In the genomic region with DNA sequence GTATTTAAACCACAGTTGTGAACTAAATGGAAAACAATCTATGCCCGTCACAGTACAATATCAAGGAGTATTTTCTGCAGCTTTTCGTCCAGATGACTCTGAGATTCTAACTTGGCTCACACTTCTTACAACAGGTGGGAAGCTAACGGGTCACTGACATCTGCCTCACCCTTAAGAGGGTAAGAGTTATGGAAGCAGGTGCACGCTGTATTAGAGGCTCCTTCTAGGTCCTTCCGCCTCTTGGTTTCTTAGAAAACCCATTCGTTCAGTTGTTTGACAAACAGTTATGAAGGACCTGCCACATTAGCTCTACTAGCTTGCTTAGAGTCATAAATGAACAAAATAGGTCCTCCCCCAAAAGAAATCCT, we compare ENCODE assay signal across 8 mouse cellular contexts. TPM values are rescaled to one million over a fixed set of nuclear protein-coding genes. Genes with fewer than 3 reads are reported as not detected.
DNase-seq lines count a peak whose midpoint lies in the region; ATAC-seq and TF ChIP-seq lines count a peak whose summit lies in the region.

No protein-coding gene starts in this region.

- no peaks in the 10 kb centered on the region for H3K9me3 ChIP-seq in kidney, embryonic 16.5 days (ENCODE audit: low read length)
- no peaks in the 10 kb centered on the region for H3K9me3 ChIP-seq in forebrain, postnatal 0 days (ENCODE audit: low read length)
- no peaks in the 10 kb centered on the region for H3K9me3 ChIP-seq in midbrain, embryonic 10.5 days (replicated peaks)

- peaks cover 15% of the 10 kb centered on the region for H3K4me1 ChIP-seq in kidney, embryonic 16.5 days (ENCODE audit: insufficient read depth, low read length)
- H3K4me1 ChIP-seq in bone marrow, adult 2 months (ENCODE audit: control insufficient read depth, insufficient read depth, low read length) = no peaks in the 10 kb centered on the region; the same call in 1 of the 2 replicates
- H3K4me1 ChIP-seq in forebrain, postnatal 0 days (ENCODE audit: insufficient read depth) = peaks cover 4% of the 10 kb centered on the region; the same call in 1 of the 2 replicates
- peaks cover 27% of the 10 kb centered on the region for H3K4me1 ChIP-seq in midbrain, embryonic 10.5 days

- peak overlapping the region; percentile 91 for H3K9ac ChIP-seq in kidney, embryonic 16.5 days (replicated peaks; ENCODE audit: low read length)
- H3K9ac ChIP-seq in forebrain, postnatal 0 days = peak overlapping the region; percentile 90; the same call in 1 of the 2 replicates

- peak; percentile 1; the same call in 1 of the 2 replicates for ATAC-seq in kidney, embryonic 16.5 days (ENCODE audit: low FRiP score, low TSS enrichment)
- ATAC-seq in forebrain, postnatal 0 days = no peak

- 40% methylated on average over 6 of the region's 6 CpGs for WGBS in kidney, embryonic 16.5 days
- 9% methylated on average over 6 of the region's 6 CpGs for WGBS in bone marrow, adult 2 months
- whole genome bisulfite sequencing in forebrain, postnatal 0 days = 49% methylated on average over 6 of the region's 6 CpGs
- 72% methylated on average over 6 of the region's 6 CpGs for WGBS in midbrain, embryonic 10.5 days

- TF ChIP-seq POLR2A in bone marrow, adult 2 months (IDR thresholded peaks at IDR 0.05; ENCODE audit: borderline replicate concordance, control insufficient read depth, low read depth, low read length) = no peak

- H3K4me3 ChIP-seq in kidney, embryonic 16.5 days (ENCODE audit: low read length) = peak overlapping the region; percentile 88
- H3K4me3 ChIP-seq in bone marrow, adult 2 months (replicated peaks; ENCODE audit: control insufficient read depth, low read depth, low read length) = peak overlapping the region; percentile 78
- H3K4me3 ChIP-seq in forebrain, postnatal 0 days (ENCODE audit: low read depth, low read length) = peak overlapping the region; percentile 76
- H3K4me3 ChIP-seq in midbrain, embryonic 10.5 days = peak overlapping the region; percentile 78

- no peaks in the 10 kb centered on the region for H3K36me3 ChIP-seq in kidney, embryonic 16.5 days (ENCODE audit: insufficient read depth, low read length)
- H3K36me3 ChIP-seq in forebrain, postnatal 0 days (ENCODE audit: insufficient read depth) = no peaks in the 10 kb centered on the region
- H3K36me3 ChIP-seq in midbrain, embryonic 10.5 days = peaks cover 6% of the 10 kb centered on the region; the same call in 1 of the 2 replicates

- no peak overlapping the region; the same call in 1 of the 2 replicates for H3K27ac ChIP-seq in kidney, embryonic 16.5 days (ENCODE audit: low read length)
- H3K27ac ChIP-seq in bone marrow, adult 2 months (ENCODE audit: control insufficient read depth, insufficient read depth, low read depth, low read length, poor library complexity) = no peak overlapping the region
- no peak overlapping the region for H3K27ac ChIP-seq in forebrain, postnatal 0 days (ENCODE audit: low read depth, low read length)
- peak overlapping the region; percentile 96 for H3K27ac ChIP-seq in midbrain, embryonic 10.5 days (replicated peaks)

- peak overlapping the region; percentile 59 for H3K4me2 ChIP-seq in kidney, embryonic 16.5 days (replicated peaks; ENCODE audit: low read depth, low read length)
- peak overlapping the region; percentile 69 for H3K4me2 ChIP-seq in forebrain, postnatal 0 days (ENCODE audit: low read depth)

- no peak for DNase-seq in kidney, adult 18-20 months
- no peak for DNase-seq in forebrain, postnatal 0 days
- no peak for DNase-seq in midbrain, embryonic 10.5 days (ENCODE audit: low spot score)
- no peak for DNase-seq in frontal cortex, postnatal 36 days (ENCODE audit: low spot score in 2 of 2)
- no peak for DNase-seq in layer of hippocampus, postnatal 14 days (ENCODE audit: low spot score in 2 of 2)
- no peak for DNase-seq in urinary bladder, postnatal 14 days (ENCODE audit: low spot score)

- no peak for TF ChIP-seq CTCF in bone marrow, adult 2 months (IDR thresholded peaks at IDR 0.05; ENCODE audit: control insufficient read depth, insufficient read depth, low read length)
- TF ChIP-seq CTCF in forebrain, postnatal 0 days (IDR thresholded peaks at IDR 0.05; ENCODE audit: low read depth) = no peak

- no peaks in the 10 kb centered on the region for H3K27me3 ChIP-seq in kidney, embryonic 16.5 days (ENCODE audit: insufficient read depth, low read length)
- H3K27me3 ChIP-seq in forebrain, postnatal 0 days (ENCODE audit: insufficient read depth, low read length) = no peaks in the 10 kb centered on the region
- H3K27me3 ChIP-seq in midbrain, embryonic 10.5 days (ENCODE audit: low read depth, poor library complexity, severe bottlenecking) = no peaks in the 10 kb centered on the region

RNA-seq across cellular contexts. Expression of gene Scaper, which starts 0.7 kb away (rescaled TPM):
- polyA plus RNA-seq in kidney, embryonic 16.5 days (2015; fragmentation: Nextera tagmentation; extraction: Ambion mirVana) = 8.8 and 10.0 TPM in 2 replicates
- 11.6 and 29.4 TPM in 2 replicates for polyA plus RNA-seq in bone marrow, adult 2 months (2011; ENCODE audit: insufficient read depth, insufficient read length, low replicate concordance, missing spikeins)
- 43.3 and 48.8 TPM in 2 replicates for total RNA-seq in forebrain, postnatal 0 days (2014; rRNA removed)
- polyA plus RNA-seq in forebrain, postnatal 0 days (2015; fragmentation: Nextera tagmentation; extraction: Ambion mirVana) = 25.2 and 33.0 TPM in 2 replicates
- polyA plus RNA-seq in midbrain, embryonic 10.5 days (2016; fragmentation: Nextera tagmentation; extraction: Ambion mirVana) = 6.3 and 9.2 TPM in 2 replicates
- 10 to 100 TPM; 31.4 to 32.3 TPM for total RNA-seq in layer of hippocampus, postnatal 14 days (2021)
